Mouse (Mus musculus): ENCODE data around the gene Hist1h2ae. TPM values are rescaled to one million over a fixed set of nuclear protein-coding genes. Genes with fewer than 3 reads are reported as not detected.
"Not testable (repeated sequence)": the region's sequence is repeated elsewhere in the genome, so short reads cannot be mapped to it uniquely, and the experiment has no call there.

Gene Hist1h2ae
- polyA plus RNA-seq, 1 experiment from 2014 or later: 14.5 TPM

DNA sequence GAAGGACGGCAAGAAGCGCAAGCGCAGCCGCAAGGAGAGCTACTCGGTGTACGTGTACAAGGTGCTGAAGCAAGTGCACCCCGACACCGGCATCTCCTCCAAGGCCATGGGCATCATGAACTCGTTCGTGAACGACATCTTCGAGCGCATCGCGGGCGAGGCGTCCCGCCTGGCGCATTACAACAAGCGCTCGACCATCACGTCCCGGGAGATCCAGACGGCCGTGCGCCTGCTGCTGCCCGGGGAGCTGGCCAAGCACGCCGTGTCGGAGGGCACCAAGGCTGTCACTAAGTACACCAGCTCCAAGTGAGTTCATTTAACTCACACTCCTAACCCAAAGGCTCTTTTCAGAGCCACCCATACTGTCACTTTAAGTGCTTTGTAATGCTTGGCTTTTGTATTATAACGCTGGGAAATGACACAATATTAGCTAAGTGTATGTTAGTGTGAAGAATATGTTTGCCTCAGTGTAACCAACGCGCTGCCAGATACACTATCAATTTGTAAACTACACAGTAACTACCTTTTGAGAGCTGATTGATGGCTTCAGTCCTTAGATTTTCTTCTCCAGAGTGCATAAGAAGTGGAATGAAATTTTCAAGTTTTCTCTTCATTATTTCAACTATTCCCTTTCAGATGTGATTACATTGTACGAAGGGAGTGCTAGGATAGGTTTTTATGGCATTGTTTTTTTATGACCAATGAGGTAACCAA is 641 bp upstream of the Hist1h2ae start:
- H3K9me3 ChIP-seq (ENCODE audit: control insufficient read depth, low read length); ATAC-seq; H3K27me3 ChIP-seq (replicated peaks; ENCODE audit: control insufficient read depth, insufficient read depth, low read length); H3K36me3 ChIP-seq (ENCODE audit: control insufficient read depth, insufficient read depth, low read length): not testable (repeated sequence)
- Histone ChIP-seq H3K27ac (ENCODE audit: low read depth, low read length) (peak overlapping the region; percentile 90), H3K4me1 (ENCODE audit: control insufficient read depth, insufficient read depth, low read depth, low read length) (peaks cover 25% of the 10 kb centered on the region), H3K9ac (ENCODE audit: low read depth, low read length) (peak overlapping the region; percentile 54; the same call in 1 of the 2 replicates), H3K4me2 (ENCODE audit: low read length) (peak overlapping the region; percentile 53), H3K4me3 (ENCODE audit: low read length) (peak overlapping the region; percentile 44)
- 0% methylated on average over 9 of the region's 34 CpGs for WGBS

DNA sequence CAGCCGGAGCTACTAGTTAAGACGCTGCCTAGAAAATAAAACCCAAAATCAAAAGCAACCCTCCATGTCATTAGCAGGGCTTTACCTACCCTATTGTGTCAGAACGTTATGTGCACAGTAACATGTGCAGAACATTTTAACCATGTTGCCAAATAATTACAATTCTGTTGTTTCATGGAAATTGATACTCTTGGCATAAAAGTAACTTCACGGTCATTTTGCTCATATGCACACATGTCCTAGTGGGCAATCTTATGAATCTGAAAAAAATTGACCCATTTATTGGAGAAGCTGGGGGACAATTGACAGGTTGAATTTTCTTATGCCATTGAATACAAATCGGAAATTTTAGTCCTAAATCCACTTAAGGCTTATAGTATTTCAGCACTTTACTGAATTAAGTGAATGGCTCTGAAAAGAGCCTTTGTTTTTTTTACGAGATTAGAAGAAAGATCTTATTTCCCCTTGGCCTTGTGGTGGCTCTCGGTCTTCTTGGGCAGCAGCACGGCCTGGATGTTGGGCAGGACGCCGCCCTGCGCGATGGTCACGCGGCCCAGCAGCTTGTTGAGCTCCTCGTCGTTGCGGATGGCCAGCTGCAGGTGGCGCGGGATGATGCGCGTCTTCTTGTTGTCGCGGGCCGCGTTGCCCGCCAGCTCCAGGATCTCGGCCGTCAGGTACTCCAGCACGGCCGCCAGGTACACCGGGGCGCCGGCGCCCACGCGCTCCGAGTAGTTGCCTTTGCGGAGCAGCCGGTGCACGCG is 579 bp downstream of the Hist1h2ae start:
- Histone ChIP-seq H3K4me2 (ENCODE audit: low read length) (peak overlapping the region; percentile 53), H3K4me3 (ENCODE audit: low read length) (peak overlapping the region; percentile 44), H3K27ac (ENCODE audit: low read depth, low read length) (peak overlapping the region; percentile 90), H3K4me1 (ENCODE audit: control insufficient read depth, insufficient read depth, low read depth, low read length) (peaks cover 18% of the 10 kb centered on the region), H3K9ac (ENCODE audit: low read depth, low read length) (peak overlapping the region; percentile 57)
- ATAC-seq; H3K9me3 ChIP-seq (ENCODE audit: control insufficient read depth, low read length); H3K27me3 ChIP-seq (replicated peaks; ENCODE audit: control insufficient read depth, insufficient read depth, low read length); H3K36me3 ChIP-seq (ENCODE audit: control insufficient read depth, insufficient read depth, low read length): not testable (repeated sequence)
- 2% methylated on average over 12 of the region's 41 CpGs for WGBS

DNA sequence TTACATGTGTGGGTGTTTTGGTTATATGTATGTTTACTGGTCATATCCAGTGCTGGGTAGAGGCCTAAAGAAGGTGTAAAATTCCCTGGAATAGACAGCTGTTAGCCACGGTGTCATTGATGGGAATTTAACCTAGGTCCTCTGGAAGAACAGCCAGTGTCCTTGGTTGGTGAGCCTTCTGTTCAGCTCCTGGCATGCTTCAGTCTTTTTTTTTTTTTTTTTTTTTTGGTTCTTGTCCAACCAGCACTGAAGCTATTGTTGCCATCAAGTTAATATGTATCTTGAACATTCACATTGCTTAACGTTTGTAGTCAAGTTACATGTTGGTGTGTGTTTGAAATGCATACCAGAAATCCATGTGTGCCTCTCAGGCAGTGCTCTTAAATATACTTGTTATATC is 6.5 kb downstream of the Hist1h2ae start:
- WGBS: 86% methylated on average over 2 of the region's 2 CpGs
- no peaks in the 10 kb centered on the region for H3K9me3 ChIP-seq (ENCODE audit: control insufficient read depth, low read length)
- H3K4me1 ChIP-seq (ENCODE audit: control insufficient read depth, insufficient read depth, low read depth, low read length): no peaks in the 10 kb centered on the region; the same call in 1 of the 2 replicates
- H3K4me3 ChIP-seq (ENCODE audit: low read length): no peak overlapping the region
- H3K27me3 ChIP-seq (replicated peaks; ENCODE audit: control insufficient read depth, insufficient read depth, low read length): no peaks in the 10 kb centered on the region
- no peak overlapping the region for H3K27ac ChIP-seq (ENCODE audit: low read depth, low read length)
- no peak for ATAC-seq
- H3K4me2 ChIP-seq (ENCODE audit: low read length): no peak overlapping the region
- H3K36me3 ChIP-seq (ENCODE audit: control insufficient read depth, insufficient read depth, low read length): no peaks in the 10 kb centered on the region
- no peak overlapping the region for H3K9ac ChIP-seq (ENCODE audit: low read depth, low read length)

DNA sequence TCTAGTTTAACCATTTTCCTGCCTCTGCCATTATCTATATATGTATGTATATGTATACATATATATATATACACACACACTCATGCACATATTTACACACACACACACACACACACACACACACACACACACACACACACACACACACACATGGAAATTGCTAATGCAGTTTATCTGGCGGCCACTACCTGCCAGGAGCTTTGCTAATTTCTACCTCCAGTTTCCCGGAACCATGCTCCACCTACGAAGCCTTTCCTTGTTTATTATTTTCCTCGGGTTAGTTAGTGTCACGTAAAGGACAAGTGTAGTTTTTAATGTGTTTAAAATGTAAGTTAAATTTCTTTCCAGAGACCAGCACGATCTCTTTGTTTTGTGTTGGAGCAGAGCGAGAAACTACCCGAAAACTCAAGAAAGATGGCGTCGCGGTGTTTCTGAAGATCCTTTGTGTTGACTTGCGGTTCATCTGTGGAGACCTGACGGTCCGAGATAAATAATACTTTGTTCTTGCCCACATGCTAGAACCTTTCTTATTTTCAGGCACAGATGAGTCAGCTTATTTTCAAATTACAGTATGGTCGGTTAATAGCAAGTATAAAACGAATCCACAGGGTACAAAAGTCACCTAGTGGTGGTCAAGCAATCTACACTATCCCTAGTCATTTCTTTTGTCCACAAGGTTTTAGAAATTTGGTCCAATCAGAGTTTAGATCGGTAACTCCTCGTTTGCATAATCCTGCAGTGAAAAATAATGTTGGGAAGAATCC is 8.1 kb downstream of the Hist1h2ae start:
- Histone ChIP-seq H3K4me3 (ENCODE audit: low read length) (peak overlapping the region; percentile 46), H3K4me2 (ENCODE audit: low read length) (peak overlapping the region; percentile 87), H3K27ac (ENCODE audit: low read depth, low read length) (peak overlapping the region; percentile 94), H3K36me3 (ENCODE audit: control insufficient read depth, insufficient read depth, low read length) (no peaks in the 10 kb centered on the region), H3K4me1 (ENCODE audit: control insufficient read depth, insufficient read depth, low read depth, low read length) (no peaks in the 10 kb centered on the region; the same call in 1 of the 2 replicates), H3K27me3 (replicated peaks; ENCODE audit: control insufficient read depth, insufficient read depth, low read length) (no peaks in the 10 kb centered on the region), H3K9me3 (ENCODE audit: control insufficient read depth, low read length) (no peaks in the 10 kb centered on the region), H3K9ac (ENCODE audit: low read depth, low read length) (peak overlapping the region; percentile 60)
- ATAC-seq: peak; percentile 60
- 2% methylated on average over 18 of the region's 18 CpGs for WGBS

DNA sequence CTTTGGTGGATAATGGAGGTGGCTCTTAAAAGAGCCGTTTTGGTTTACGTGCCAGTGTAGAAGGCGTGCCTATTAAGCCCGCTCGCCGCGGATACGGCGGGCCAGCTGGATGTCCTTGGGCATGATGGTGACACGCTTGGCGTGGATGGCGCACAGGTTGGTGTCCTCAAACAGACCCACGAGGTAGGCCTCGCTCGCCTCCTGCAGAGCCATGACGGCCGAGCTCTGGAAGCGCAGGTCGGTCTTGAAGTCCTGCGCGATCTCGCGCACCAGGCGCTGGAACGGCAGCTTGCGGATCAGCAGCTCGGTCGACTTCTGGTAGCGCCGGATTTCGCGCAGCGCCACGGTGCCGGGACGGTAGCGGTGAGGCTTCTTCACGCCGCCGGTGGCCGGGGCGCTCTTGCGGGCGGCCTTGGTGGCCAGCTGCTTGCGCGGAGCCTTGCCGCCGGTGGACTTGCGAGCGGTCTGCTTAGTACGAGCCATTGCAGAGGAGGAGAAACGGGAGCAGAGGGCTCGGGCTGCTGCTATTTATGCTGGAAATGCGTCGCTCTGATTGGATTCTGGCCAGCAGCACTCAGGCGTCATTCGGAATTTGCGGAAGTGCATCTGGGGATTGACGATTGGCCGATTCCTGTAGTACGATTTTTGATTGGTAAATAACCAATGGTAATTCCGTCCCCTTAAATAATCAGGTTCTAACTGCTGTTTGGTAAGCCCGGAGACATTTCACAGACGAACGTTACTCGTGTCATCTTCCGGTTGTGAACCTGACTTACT is 8.9 kb downstream of the Hist1h2ae start, which contains the start of gene Hist1h3e:
Gene Hist1h3e (minus strand): TSS at position 487 of the 777 bp plus-strand sequence.
- peak; percentile 97 for ATAC-seq
- not testable (repeated sequence) for H3K36me3 ChIP-seq (ENCODE audit: control insufficient read depth, insufficient read depth, low read length); H3K9me3 ChIP-seq (ENCODE audit: control insufficient read depth, low read length); H3K4me1 ChIP-seq (ENCODE audit: control insufficient read depth, insufficient read depth, low read depth, low read length); H3K27me3 ChIP-seq (replicated peaks; ENCODE audit: control insufficient read depth, insufficient read depth, low read length)
- H3K27ac ChIP-seq (ENCODE audit: low read depth, low read length): peak within 1 kb of the TSS; percentile 94
- H3K4me2 ChIP-seq (ENCODE audit: low read length): peak within 1 kb of the TSS; percentile 87
- H3K4me3 ChIP-seq (ENCODE audit: low read length): peak within 1 kb of the TSS; percentile 46
- peak within 1 kb of the TSS; percentile 60 for H3K9ac ChIP-seq (ENCODE audit: low read depth, low read length)
- WGBS: under 1% methylated on average over 39 of the region's 67 CpGs

DNA sequence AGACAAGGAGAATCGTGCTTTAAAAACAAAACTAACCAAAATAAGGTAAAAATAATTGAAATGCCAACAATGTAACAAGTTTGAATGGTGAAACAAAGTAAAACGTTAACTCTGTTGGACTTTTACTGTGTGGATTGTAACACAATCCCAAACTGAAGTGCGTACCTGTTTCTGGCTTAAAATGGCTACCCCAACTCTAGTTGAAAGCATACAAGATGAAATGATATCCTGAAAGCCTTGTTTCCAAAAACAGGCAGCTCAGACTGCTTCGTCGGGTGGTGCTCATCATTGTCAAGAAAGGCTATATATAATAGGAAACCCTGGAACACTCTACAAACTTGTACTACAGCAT is 9.5 kb downstream of the Hist1h2ae start:
- not testable (repeated sequence) for H3K27ac ChIP-seq (ENCODE audit: low read depth, low read length); ATAC-seq; H3K36me3 ChIP-seq (ENCODE audit: control insufficient read depth, insufficient read depth, low read length); H3K9me3 ChIP-seq (ENCODE audit: control insufficient read depth, low read length); H3K9ac ChIP-seq (ENCODE audit: low read depth, low read length); H3K27me3 ChIP-seq (replicated peaks; ENCODE audit: control insufficient read depth, insufficient read depth, low read length); H3K4me1 ChIP-seq (ENCODE audit: control insufficient read depth, insufficient read depth, low read depth, low read length)
- WGBS: 0% methylated on average over 2 of the region's 5 CpGs
- Histone ChIP-seq H3K4me3 (ENCODE audit: low read length) (peak overlapping the region; percentile 46), H3K4me2 (ENCODE audit: low read length) (peak overlapping the region; percentile 87)

DNA sequence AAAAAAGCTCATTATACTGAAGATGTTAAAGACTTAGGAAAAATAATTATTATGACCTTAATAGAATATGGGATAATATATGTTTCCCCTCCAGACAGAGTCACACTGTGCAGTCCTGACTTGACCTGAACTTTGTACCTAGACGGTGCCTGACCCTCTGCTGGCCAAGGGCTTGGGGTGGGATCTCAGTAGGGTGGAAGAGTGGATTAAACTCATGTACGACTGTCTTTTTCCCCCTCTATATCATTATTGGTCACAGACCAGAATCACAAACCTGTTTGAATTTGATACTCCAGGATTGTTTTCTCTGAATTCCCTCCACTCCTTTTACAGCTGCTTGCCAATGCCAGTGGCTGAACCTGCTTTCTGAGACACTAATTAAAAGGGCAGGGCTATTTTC is 10.3 kb downstream of the Hist1h2ae start:
- not testable (repeated sequence) for H3K9me3 ChIP-seq (ENCODE audit: control insufficient read depth, low read length); ATAC-seq; H3K27ac ChIP-seq (ENCODE audit: low read depth, low read length); H3K9ac ChIP-seq (ENCODE audit: low read depth, low read length); H3K27me3 ChIP-seq (replicated peaks; ENCODE audit: control insufficient read depth, insufficient read depth, low read length); H3K4me2 ChIP-seq (ENCODE audit: low read length); H3K4me1 ChIP-seq (ENCODE audit: control insufficient read depth, insufficient read depth, low read depth, low read length); H3K36me3 ChIP-seq (ENCODE audit: control insufficient read depth, insufficient read depth, low read length); H3K4me3 ChIP-seq (ENCODE audit: low read length)
- WGBS: 17% methylated on average over 2 of the region's 2 CpGs

DNA sequence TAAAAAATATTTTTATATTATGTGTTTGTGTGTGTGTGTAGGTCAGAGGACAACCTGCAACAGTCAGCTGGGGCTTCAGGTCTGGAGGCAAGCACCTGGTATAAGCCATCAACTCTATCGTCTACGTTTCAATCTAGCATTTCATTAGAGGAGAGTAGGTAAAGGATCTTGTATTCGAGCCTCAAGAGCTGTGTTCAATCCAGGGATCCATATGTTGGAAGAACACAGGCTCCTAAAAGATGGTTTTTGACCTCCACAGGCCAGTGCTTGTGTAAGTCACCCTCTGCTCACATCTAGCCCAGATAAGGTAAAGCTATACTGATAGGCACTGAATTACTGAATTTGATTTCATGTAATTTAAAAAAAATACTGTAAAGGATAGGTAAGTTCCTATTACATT is 14.1 kb downstream of the Hist1h2ae start:
- no peaks in the 10 kb centered on the region for H3K27me3 ChIP-seq (replicated peaks; ENCODE audit: control insufficient read depth, insufficient read depth, low read length)
- H3K4me1 ChIP-seq (ENCODE audit: control insufficient read depth, insufficient read depth, low read depth, low read length): peaks cover 9% of the 10 kb centered on the region
- H3K36me3 ChIP-seq (ENCODE audit: control insufficient read depth, insufficient read depth, low read length): no peaks in the 10 kb centered on the region
- ATAC-seq: no peak
- H3K4me3 ChIP-seq (ENCODE audit: low read length): no peak overlapping the region
- no peak overlapping the region for H3K4me2 ChIP-seq (ENCODE audit: low read length)
- WGBS: 67% methylated on average over 3 of the region's 3 CpGs
- H3K27ac ChIP-seq (ENCODE audit: low read depth, low read length): no peak overlapping the region
- no peak overlapping the region for H3K9ac ChIP-seq (ENCODE audit: low read depth, low read length)
- H3K9me3 ChIP-seq (ENCODE audit: control insufficient read depth, low read length): no peaks in the 10 kb centered on the region

Data from hindbrain, embryonic 16.5 days (tissue).